Mouse (Mus musculus) layer of hippocampus, postnatal 25 days (tissue): Measurements from ENCODE around the gene Depdc5. TPM values are rescaled to one million over a fixed set of nuclear protein-coding genes. Genes with fewer than 3 reads are reported as not detected.
"Not testable (repeated sequence)": the region's sequence is repeated elsewhere in the genome, so short reads cannot be mapped to it uniquely, and the experiment has no call there.

Experiments
- DNase-seq, 2 experiments: peaks; one replicate each; pipeline ENCODE4 v3.0.0; 2022; ENCODE audit warnings: mixed read lengths in 2 of 2, low spot score in 1 of 2; ENCODE audit errors: extremely low spot score in 1 of 2
- total RNA-seq, 2 experiments: library from RNA; stranded (reverse); gene quantifications; 2 replicates each; pipeline ENCODE4 v1.2.3; 2021

Gene Depdc5
- total RNA-seq, result 10 to 100 TPM; 57.1 to 66.6 TPM

- peak; percentile 71 to 83 for DNase-seq
These were observed at the start of gene Depdc5 for GRCm38 (mm10) chr5:32863253-32864228. TSS of gene Depdc5 (plus strand) at chr5:32863701.

- no peak for DNase-seq
These were observed 48.1 kb upstream of the Depdc5 start for GRCm38 (mm10) chr5:32815396-32815795.

- DNase-seq, result peak; percentile 21 to 24
These were observed 43.0 kb upstream of the Depdc5 start for GRCm38 (mm10) chr5:32820471-32820870.

GRCm38 (mm10) chr5:32827009-32827408 is 36.5 kb upstream of the Depdc5 start, which contains the start of gene Gm20671:
TSS of gene Gm20671 (minus strand) at chr5:32827109.
- DNase-seq, result no peak

DNA sequence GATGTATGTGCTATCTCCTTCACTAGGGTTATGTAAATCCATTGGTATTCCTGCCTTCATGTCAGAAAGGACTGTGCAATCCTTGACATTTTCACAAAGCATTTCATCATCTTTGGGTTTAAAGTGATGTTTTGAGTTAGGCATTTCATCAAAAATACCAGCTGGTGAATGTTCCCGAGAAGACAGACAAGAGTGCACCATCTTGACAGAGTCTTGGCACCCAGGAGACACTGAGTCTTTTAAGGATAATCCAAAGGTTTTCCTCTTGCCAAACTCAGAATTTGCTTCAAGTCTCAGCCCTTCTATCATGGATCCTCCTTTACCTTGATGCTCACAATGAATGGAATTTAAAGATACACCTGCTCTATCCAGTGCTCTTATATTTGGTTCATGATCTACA is 34.7 kb upstream of the Depdc5 start:
- not testable (repeated sequence) for DNase-seq

- no peak for DNase-seq
These were observed 33.4 kb upstream of the Depdc5 start for GRCm38 (mm10) chr5:32830054-32830453.

DNA sequence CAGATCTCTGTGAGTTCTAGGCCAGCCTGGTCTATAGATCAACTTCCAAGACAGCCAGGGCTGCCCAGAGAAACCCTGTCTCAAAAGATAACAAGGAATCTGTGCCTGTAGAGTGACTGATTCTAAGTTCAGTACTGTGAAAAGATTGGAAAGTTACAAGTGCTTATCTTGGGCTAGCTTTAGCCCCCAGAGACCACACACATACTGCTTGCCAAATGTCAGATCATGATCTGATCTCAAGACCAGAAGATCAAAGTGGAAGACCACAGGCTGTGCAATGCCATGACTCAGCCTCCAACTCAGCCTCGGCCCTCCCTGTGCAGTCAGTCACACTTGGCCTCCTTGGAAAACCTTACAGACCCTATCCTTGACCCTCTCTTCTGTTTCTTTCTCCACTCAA is 29.0 kb upstream of the Depdc5 start:
- no peak for DNase-seq

GRCm38 (mm10) chr5:32836976-32837375 is 26.5 kb upstream of the Depdc5 start:
- no peak for DNase-seq

DNA sequence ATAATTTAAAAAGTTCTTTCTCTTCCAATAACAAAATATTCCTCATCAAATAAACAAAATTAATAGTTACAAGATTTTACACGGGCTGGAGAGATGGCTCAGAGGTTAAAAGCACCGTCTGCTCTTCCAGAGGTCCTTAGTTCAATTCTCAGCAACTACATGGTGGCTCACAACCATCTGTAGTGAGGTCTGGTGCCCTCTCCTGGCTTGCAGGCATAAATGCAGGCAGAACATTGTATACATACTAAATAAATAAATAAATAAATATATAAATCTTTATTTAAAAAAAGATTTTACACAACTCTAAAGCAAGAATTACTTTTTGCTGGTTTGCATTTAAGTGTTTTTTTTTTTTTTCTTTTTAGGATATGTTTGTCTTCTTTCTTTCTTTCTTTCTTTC is 23.5 kb upstream of the Depdc5 start:
- no peak for DNase-seq

DNA sequence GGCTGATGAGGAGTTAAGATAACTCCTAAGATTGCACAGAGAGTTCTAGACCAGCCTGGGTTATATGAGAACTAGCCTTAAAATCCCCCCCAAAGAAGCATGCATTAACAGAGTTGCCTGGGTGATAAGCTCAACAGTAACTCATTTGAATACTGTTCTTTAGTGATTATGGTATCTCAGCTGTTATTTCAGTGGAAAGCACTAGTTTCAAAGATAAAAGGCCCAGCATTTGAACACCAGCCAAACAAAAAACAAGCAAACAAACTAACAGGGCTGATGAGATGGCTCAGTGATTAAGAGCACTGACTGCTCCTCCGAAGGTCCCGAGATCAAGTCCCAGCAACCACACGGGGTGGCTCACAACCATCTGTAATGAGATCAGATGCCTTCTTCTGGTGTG is 14.3 kb upstream of the Depdc5 start:
- no peak for DNase-seq

GRCm38 (mm10) chr5:32849580-32849979 is 13.9 kb upstream of the Depdc5 start:
- not testable (repeated sequence) for DNase-seq

DNA sequence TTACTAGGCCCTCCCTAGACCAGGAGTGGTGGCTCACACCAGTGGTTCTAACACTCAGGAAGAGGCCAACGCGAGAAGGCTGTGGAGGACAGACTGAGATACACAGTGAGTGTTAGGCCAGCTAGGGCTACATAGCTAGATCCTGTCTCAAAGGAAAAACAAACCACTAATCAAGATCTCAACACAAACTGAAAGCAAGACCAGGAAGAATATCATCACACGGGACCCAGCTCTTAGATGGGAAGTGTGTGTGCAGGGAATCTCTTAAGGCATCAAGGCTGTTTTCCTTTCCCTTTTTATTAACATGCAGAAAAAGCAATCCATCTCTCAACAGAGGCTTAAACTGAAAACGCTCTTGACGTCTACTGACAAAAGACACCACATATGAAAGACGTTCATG is 11.5 kb upstream of the Depdc5 start:
- no peak for DNase-seq

- peak; percentile 100 for DNase-seq
These were observed 9.6 kb upstream of the Depdc5 start, which contains the start of gene Prr14l for GRCm38 (mm10) chr5:32853731-32854507. TSS of gene Prr14l (minus strand) at chr5:32854256.

DNA sequence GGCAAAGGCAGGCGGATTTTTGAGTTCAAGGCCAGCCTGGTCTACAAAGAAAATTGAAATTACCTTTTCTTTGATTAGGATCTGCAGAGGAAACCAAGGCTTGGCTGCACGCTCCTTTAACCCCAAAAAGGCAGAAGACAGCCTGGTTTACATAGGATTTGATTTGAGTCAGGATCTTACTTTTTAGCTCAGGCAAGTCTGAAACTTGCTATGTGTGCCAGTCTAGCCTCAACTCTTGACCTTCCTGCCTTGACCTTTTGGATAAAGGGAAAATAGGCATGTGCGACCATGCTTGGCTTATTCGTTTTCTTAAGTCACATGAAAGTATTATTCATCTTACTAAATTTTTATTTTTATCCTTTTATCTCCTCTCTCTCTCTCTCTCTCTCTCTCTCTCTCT is 8.7 kb upstream of the Depdc5 start:
- no peak for DNase-seq

DNA sequence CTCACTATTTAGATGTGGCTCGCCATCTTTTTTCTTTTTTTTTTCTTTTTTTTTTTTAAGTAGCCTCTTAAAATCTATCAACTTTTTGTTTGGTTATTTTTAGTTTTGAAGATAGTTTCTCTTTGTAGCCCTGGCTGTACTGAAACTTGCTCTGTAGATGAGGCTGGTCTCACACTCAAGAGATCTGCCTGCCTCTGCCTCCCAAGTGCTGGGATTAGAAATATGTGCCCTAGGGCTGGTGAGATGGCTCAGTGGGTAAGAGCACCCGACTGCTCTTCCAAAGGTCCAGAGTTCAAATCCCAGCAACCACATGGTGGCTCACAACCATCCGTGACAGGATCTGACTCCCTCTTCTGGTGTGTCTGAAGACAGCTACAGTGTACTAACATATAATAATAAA is 8.2 kb upstream of the Depdc5 start:
- DNase-seq, result not testable (repeated sequence)

DNA sequence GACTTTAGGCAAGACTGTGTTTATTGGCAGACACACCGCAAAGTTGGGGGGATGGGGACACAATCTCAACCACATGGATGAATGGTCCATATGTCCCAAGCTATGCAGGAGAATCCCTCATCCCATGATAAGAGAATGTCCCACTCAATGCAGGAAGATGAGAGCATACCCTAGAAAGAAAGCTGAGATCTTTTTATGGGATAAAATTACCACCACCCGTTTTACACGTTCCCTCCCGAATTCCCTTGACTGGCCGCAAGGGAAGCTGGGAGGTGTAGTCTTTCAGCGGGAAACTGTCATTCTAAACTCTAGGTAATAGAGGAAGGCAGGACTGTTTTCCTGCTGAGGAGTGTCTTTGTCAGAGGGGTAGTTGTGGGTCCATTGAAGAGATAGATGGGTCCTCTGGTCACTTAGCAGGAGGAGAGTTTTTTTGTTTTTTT is 5.7 kb upstream of the Depdc5 start:
- DNase-seq, result peak in 1 of 2 experiments; percentile 29

DNA sequence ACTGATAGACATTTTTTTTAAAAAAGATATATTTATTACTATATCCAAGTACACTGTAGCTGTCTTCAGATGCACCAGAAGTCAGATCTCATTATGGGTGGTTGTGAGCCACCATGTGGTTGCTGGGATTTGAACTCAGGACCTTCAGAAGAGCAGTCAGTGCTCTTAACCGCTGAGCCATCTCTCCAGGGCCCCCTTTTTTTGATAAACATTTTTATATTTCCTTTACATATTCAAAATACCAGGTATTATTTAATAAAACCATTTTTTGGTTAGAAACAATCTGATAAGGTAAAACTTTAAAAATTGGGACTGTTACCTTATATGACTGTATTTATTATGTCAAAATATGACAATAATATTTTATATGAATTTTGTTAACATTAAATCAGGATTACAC is 2.4 kb upstream of the Depdc5 start:
- DNase-seq, result no peak

- DNase-seq, result no peak
These were observed 900 bp upstream of the Depdc5 start for GRCm38 (mm10) chr5:32862469-32863132.

DNA sequence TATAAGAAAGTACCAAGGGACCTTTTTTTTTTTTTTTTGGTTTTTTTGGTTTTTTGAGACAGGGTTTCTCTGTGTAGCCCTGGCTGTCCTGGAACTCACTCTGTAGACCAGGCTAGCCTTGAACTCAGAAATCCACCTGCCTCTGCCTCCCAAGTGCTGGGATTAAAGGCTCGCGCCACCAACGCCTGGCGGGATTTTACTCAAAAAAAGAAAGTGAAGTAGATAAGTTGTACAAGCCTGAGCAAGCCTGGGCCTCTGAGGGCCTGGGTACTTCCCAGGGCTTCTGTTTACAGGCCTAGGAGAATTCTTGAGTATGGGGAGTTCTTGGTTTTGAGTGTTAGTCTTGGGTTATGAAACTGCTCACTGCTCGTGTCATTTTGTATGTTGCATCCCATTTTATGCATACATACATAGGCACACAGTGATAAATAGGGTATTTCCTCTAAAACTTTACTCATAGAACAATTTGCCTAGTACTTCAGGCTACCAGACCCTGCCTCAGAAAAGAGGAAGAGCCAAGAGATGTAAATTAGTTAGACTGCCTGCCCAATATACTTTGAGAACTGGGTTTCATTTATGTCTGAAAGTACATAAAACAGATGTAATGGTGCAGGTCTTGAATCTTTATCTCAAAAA is 6.0 kb downstream of the Depdc5 start:
- no peak for DNase-seq

- no peak for DNase-seq
These were observed 8.8 kb downstream of the Depdc5 start for GRCm38 (mm10) chr5:32872346-32872745.
